Mouse (Mus musculus): ENCODE measurements around the gene Runx2.

GRCm38 (mm10) chr17:44792218-44792917 lies 22.2 kb downstream of the Runx2 start:
- TF ChIP-seq CTCF (IDR thresholded peaks at IDR 0.05; ENCODE audit: low read depth) (no peak), EP300 (IDR thresholded peaks at IDR 0.05; ENCODE audit: low read depth) (no peak)
